8 mouse cellular contexts compared by ENCODE assay signal in the genomic region with DNA sequence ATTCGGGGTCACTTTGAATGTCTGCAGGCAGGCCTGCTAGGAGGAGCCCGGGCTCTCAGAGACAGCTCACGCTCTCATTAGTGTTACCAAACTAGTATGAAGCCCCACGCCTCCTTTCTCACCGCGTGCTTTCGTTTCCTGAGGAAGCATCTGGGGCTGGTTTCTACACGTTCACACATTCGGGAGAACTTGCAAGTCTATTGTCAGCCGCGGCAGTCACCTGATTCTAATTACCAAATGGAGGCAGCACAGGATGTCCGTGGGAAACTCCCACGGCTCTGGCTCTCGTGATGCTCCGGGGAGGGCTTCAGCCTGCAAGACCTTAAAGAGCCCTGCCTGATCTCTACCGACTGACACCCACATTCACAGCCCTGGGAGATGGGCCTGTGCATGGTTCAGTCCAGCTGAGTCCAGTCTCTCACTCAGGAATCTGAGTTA. TPM values are rescaled to one million over a fixed set of nuclear protein-coding genes. Genes with fewer than 3 reads are reported as not detected.
DNase-seq lines count a peak whose midpoint lies in the region; ATAC-seq lines count a peak whose summit lies in the region.

No protein-coding gene starts in this region.

- no peak; the same call in 1 of the 2 replicates for ATAC-seq in heart, embryonic 11.5 days (replicated peaks; ENCODE audit: insufficient number of reproducible peaks, low FRiP score, low TSS enrichment)
- peak; percentile 16; the same call in 1 of the 2 replicates for ATAC-seq in kidney, embryonic 15.5 days (replicated peaks; ENCODE audit: low FRiP score)
- 0 out of 2 replicates have a peak, but pooled peaks have one; percentile 3 for ATAC-seq in liver, embryonic 11.5 days (replicated peaks; ENCODE audit: low FRiP score)
- peak; percentile 77 for ATAC-seq in monocyte, adult 5-6 weeks (replicated peaks; ENCODE audit: insufficient number of reproducible peaks, low FRiP score, low TSS enrichment, poor library complexity, severe bottlenecking)
- ATAC-seq in stomach, embryonic 14.5 days (ENCODE audit: insufficient number of reproducible peaks, insufficient read depth, low FRiP score, low read depth), result no peak

- H3K27ac ChIP-seq in heart, embryonic 11.5 days (ENCODE audit: low read depth, low read length), result peak overlapping the region; percentile 80
- peak overlapping the region; percentile 100 for H3K27ac ChIP-seq in kidney, embryonic 15.5 days
- H3K27ac ChIP-seq in liver, embryonic 11.5 days (ENCODE audit: low read depth, low read length), result peak overlapping the region; percentile 87
- H3K27ac ChIP-seq in stomach, embryonic 14.5 days (ENCODE audit: low read length), result peak overlapping the region; percentile 63

- DNase-seq in 3T3-L1 (ENCODE audit: low read depth, low spot score), result peak; percentile 61
- peak; percentile 82 for DNase-seq in adrenal gland, adult 2 months
- peak; percentile 75 for DNase-seq in liver, embryonic 11.5 days (ENCODE audit: low spot score)

- peak overlapping the region; percentile 65 for H3K4me2 ChIP-seq in heart, embryonic 11.5 days
- peak overlapping the region; percentile 56 for H3K4me2 ChIP-seq in kidney, embryonic 15.5 days
- peak overlapping the region; percentile 77 for H3K4me2 ChIP-seq in liver, embryonic 11.5 days
- H3K4me2 ChIP-seq in stomach, embryonic 14.5 days (replicated peaks; ENCODE audit: low read depth, low read length), result peak overlapping the region; percentile 43

- WGBS in heart, embryonic 11.5 days (ENCODE audit: insufficient replicate concordance), result 2% methylated on average over 16 of the region's 16 CpGs
- WGBS in kidney, embryonic 15.5 days, result 3% methylated on average over 16 of the region's 16 CpGs
- WGBS in liver, embryonic 11.5 days, result 2% methylated on average over 16 of the region's 16 CpGs
- 2% methylated on average over 16 of the region's 16 CpGs for WGBS in stomach, embryonic 14.5 days

- peaks cover 26% of the 10 kb centered on the region for H3K36me3 ChIP-seq in erythroblast, embryonic 14.5 days (ENCODE audit: control insufficient read depth)
- H3K36me3 ChIP-seq in heart, embryonic 11.5 days (ENCODE audit: control insufficient read depth, insufficient read depth, low read length), result peaks cover 8% of the 10 kb centered on the region
- H3K36me3 ChIP-seq in kidney, embryonic 15.5 days, result peaks cover 13% of the 10 kb centered on the region
- peaks cover 9% of the 10 kb centered on the region for H3K36me3 ChIP-seq in liver, embryonic 11.5 days (ENCODE audit: control insufficient read depth, insufficient read depth, low read length)
- H3K36me3 ChIP-seq in stomach, embryonic 14.5 days (ENCODE audit: control insufficient read depth, insufficient read depth, low read length), result peaks cover 7% of the 10 kb centered on the region

- H3K27me3 ChIP-seq in erythroblast, embryonic 14.5 days (ENCODE audit: control insufficient read depth), result no peaks in the 10 kb centered on the region
- no peaks in the 10 kb centered on the region for H3K27me3 ChIP-seq in heart, embryonic 11.5 days (ENCODE audit: control insufficient read depth, insufficient read depth, low read length)
- H3K27me3 ChIP-seq in kidney, embryonic 15.5 days, result no peaks in the 10 kb centered on the region
- no peaks in the 10 kb centered on the region for H3K27me3 ChIP-seq in liver, embryonic 11.5 days (replicated peaks; ENCODE audit: control insufficient read depth, insufficient read depth, low read length)
- no peaks in the 10 kb centered on the region for H3K27me3 ChIP-seq in stomach, embryonic 14.5 days (ENCODE audit: control insufficient read depth, insufficient read depth, low read length)

- peak overlapping the region; percentile 66 for H3K9ac ChIP-seq in heart, embryonic 11.5 days (ENCODE audit: low read depth, low read length)
- H3K9ac ChIP-seq in kidney, embryonic 15.5 days, result peak overlapping the region; percentile 29
- peak overlapping the region; percentile 64 for H3K9ac ChIP-seq in liver, embryonic 11.5 days (ENCODE audit: low read depth, low read length)
- H3K9ac ChIP-seq in stomach, embryonic 14.5 days (replicated peaks; ENCODE audit: low read depth, low read length), result no peak overlapping the region

- H3K9me3 ChIP-seq in erythroblast, embryonic 14.5 days (ENCODE audit: control insufficient read depth, low read length), result no peaks in the 10 kb centered on the region
- no peaks in the 10 kb centered on the region for H3K9me3 ChIP-seq in heart, embryonic 11.5 days (replicated peaks; ENCODE audit: control insufficient read depth, low read length)
- no peaks in the 10 kb centered on the region for H3K9me3 ChIP-seq in kidney, embryonic 15.5 days (replicated peaks)
- no peaks in the 10 kb centered on the region for H3K9me3 ChIP-seq in liver, embryonic 11.5 days (ENCODE audit: control insufficient read depth, low read length)
- H3K9me3 ChIP-seq in stomach, embryonic 14.5 days (ENCODE audit: control insufficient read depth, low read depth, low read length), result no peaks in the 10 kb centered on the region

- H3K4me1 ChIP-seq in erythroblast, embryonic 14.5 days (ENCODE audit: control insufficient read depth), result peaks cover 48% of the 10 kb centered on the region
- H3K4me1 ChIP-seq in heart, embryonic 11.5 days (ENCODE audit: control insufficient read depth, insufficient read depth, low read length), result peaks cover 37% of the 10 kb centered on the region
- peaks cover 42% of the 10 kb centered on the region for H3K4me1 ChIP-seq in kidney, embryonic 15.5 days
- peaks cover 43% of the 10 kb centered on the region for H3K4me1 ChIP-seq in liver, embryonic 11.5 days (replicated peaks; ENCODE audit: control insufficient read depth, insufficient read depth, low read length)
- H3K4me1 ChIP-seq in stomach, embryonic 14.5 days (ENCODE audit: control insufficient read depth, insufficient read depth, low read length), result peaks cover 34% of the 10 kb centered on the region

- H3K4me3 ChIP-seq in erythroblast, embryonic 14.5 days (replicated peaks), result peak overlapping the region; percentile 64
- peak overlapping the region; percentile 31 for H3K4me3 ChIP-seq in heart, embryonic 11.5 days (ENCODE audit: low read depth, low read length)
- peak overlapping the region; percentile 25 for H3K4me3 ChIP-seq in kidney, embryonic 15.5 days (replicated peaks)
- H3K4me3 ChIP-seq in liver, embryonic 11.5 days (ENCODE audit: low read depth, low read length), result peak overlapping the region; percentile 41
- H3K4me3 ChIP-seq in stomach, embryonic 14.5 days (ENCODE audit: low read depth, low read length), result 0 out of 2 replicates have a peak overlapping the region, but pooled peaks have one; percentile 2

RNA-seq across cellular contexts. Expression of gene Pnrc2, which starts 3.0 kb away (rescaled TPM):
- total RNA-seq in adrenal gland, adult 2 months (2021), result 100 to 1,000 TPM in 1 of 2 experiments, 10 to 100 TPM in 1; 99.4 to 128 TPM
- polyA plus RNA-seq in adrenal gland, adult 2 months (2012; rRNA removed), result 5.5 and 8.6 TPM in 2 replicates
- 0.66 and 1.0 TPM in 2 replicates for polyA plus RNA-seq in erythroblast, embryonic 14.5 days (2012)
- polyA plus RNA-seq in heart, embryonic 11.5 days (2014; fragmentation: Nextera tagmentation; extraction: Ambion mirVana), result 138 and 144 TPM in 2 replicates
- 194 and 213 TPM in 2 replicates for polyA plus RNA-seq in kidney, embryonic 15.5 days (2015; fragmentation: Nextera tagmentation; extraction: Ambion mirVana)
- 133 and 147 TPM in 2 replicates for polyA plus RNA-seq in liver, embryonic 11.5 days (2014; fragmentation: Nextera tagmentation; extraction: Ambion mirVana)
- 342 to 380 TPM (median 364 TPM) in 3 replicates for total RNA-seq in monocyte, adult 5-6 weeks (2017)
- 172 and 189 TPM in 2 replicates for polyA plus RNA-seq in stomach, embryonic 14.5 days (2014; fragmentation: Nextera tagmentation; extraction: Ambion mirVana)

RNA-seq across cellular contexts. Expression of gene Cnr2, which starts 18.6 kb away (rescaled TPM):
- 1 to 10 TPM in 1 of 2 experiments, under 1 TPM in 1; 0.92 to 2.5 TPM for total RNA-seq in adrenal gland, adult 2 months (2021)
- polyA plus RNA-seq in adrenal gland, adult 2 months (2012; rRNA removed), result 1.8 and 2.1 TPM in 2 replicates
- 0.02 TPM in 1 of 2 replicates, not detected in the other for polyA plus RNA-seq in erythroblast, embryonic 14.5 days (2012)
- polyA plus RNA-seq in heart, embryonic 11.5 days (2014; fragmentation: Nextera tagmentation; extraction: Ambion mirVana), result 0.25 and 0.73 TPM in 2 replicates
- polyA plus RNA-seq in kidney, embryonic 15.5 days (2015; fragmentation: Nextera tagmentation; extraction: Ambion mirVana), result 0.64 and 0.95 TPM in 2 replicates
- polyA plus RNA-seq in liver, embryonic 11.5 days (2014; fragmentation: Nextera tagmentation; extraction: Ambion mirVana), result 6.3 and 7.1 TPM in 2 replicates
- 12.0 to 23.7 TPM (median 19.9 TPM) in 3 replicates for total RNA-seq in monocyte, adult 5-6 weeks (2017)
- 0.38 and 0.39 TPM in 2 replicates for polyA plus RNA-seq in stomach, embryonic 14.5 days (2014; fragmentation: Nextera tagmentation; extraction: Ambion mirVana)

RNA-seq across cellular contexts. Expression of gene Srsf10, which starts 21.1 kb away (rescaled TPM):
- 100 to 1,000 TPM in 1 of 2 experiments, 10 to 100 TPM in 1; 84.2 to 139 TPM for total RNA-seq in adrenal gland, adult 2 months (2021)
- 111 and 117 TPM in 2 replicates for polyA plus RNA-seq in adrenal gland, adult 2 months (2012; rRNA removed)
- 21.7 and 28.6 TPM in 2 replicates for polyA plus RNA-seq in erythroblast, embryonic 14.5 days (2012)
- polyA plus RNA-seq in heart, embryonic 11.5 days (2014; fragmentation: Nextera tagmentation; extraction: Ambion mirVana), result 191 and 202 TPM in 2 replicates
- polyA plus RNA-seq in kidney, embryonic 15.5 days (2015; fragmentation: Nextera tagmentation; extraction: Ambion mirVana), result 268 and 279 TPM in 2 replicates
- 233 and 249 TPM in 2 replicates for polyA plus RNA-seq in liver, embryonic 11.5 days (2014; fragmentation: Nextera tagmentation; extraction: Ambion mirVana)
- 233 to 426 TPM (median 303 TPM) in 3 replicates for total RNA-seq in monocyte, adult 5-6 weeks (2017)
- polyA plus RNA-seq in stomach, embryonic 14.5 days (2014; fragmentation: Nextera tagmentation; extraction: Ambion mirVana), result 297 and 298 TPM in 2 replicates

RNA-seq across cellular contexts. Expression of gene Fuca1, which starts 43.9 kb away (rescaled TPM):
- 10 to 100 TPM; 82.7 to 86.3 TPM for total RNA-seq in adrenal gland, adult 2 months (2021)
- polyA plus RNA-seq in adrenal gland, adult 2 months (2012; rRNA removed), result 31.8 and 35.2 TPM in 2 replicates
- 0.33 and 0.54 TPM in 2 replicates for polyA plus RNA-seq in erythroblast, embryonic 14.5 days (2012)
- 42.4 and 46.5 TPM in 2 replicates for polyA plus RNA-seq in heart, embryonic 11.5 days (2014; fragmentation: Nextera tagmentation; extraction: Ambion mirVana)
- polyA plus RNA-seq in kidney, embryonic 15.5 days (2015; fragmentation: Nextera tagmentation; extraction: Ambion mirVana), result 70.1 and 71.8 TPM in 2 replicates
- 39.6 and 47.7 TPM in 2 replicates for polyA plus RNA-seq in liver, embryonic 11.5 days (2014; fragmentation: Nextera tagmentation; extraction: Ambion mirVana)
- 180 to 259 TPM (median 226 TPM) in 3 replicates for total RNA-seq in monocyte, adult 5-6 weeks (2017)
- 87.7 and 93.3 TPM in 2 replicates for polyA plus RNA-seq in stomach, embryonic 14.5 days (2014; fragmentation: Nextera tagmentation; extraction: Ambion mirVana)

Comparison
In these comparisons a context has a peak if more than half of its experiments do, and no peak if none do; other contexts are left out.
1. H3K4me3 ChIP-seq: peak in every context shown above with its lines; median percentile 64 in erythroblast, embryonic 14.5 days; 41 in liver, embryonic 11.5 days; 31 in heart, embryonic 11.5 days; 25 in kidney, embryonic 15.5 days; 2 in stomach, embryonic 14.5 days.
2. ATAC-seq: peak in kidney, embryonic 15.5 days (single experiment), liver, embryonic 11.5 days (single experiment) and monocyte, adult 5-6 weeks (single experiment); none in heart, embryonic 11.5 days (single experiment) and stomach, embryonic 14.5 days (single experiment).
3. RNA of gene Pnrc2, which starts 3.0 kb away (polyA plus RNA-seq): 194 to 213 TPM in kidney, embryonic 15.5 days, 172 to 189 TPM in stomach, embryonic 14.5 days, 138 to 144 TPM in heart, embryonic 11.5 days and 133 to 147 TPM in liver, embryonic 11.5 days; 5.5 to 8.6 TPM in adrenal gland, adult 2 months and 0.66 to 1.0 TPM in erythroblast, embryonic 14.5 days; every median in the first group is over 10 times any median in the second.
4. Peak in every context shown above with its lines, with median percentiles within 50 percentile points of each other: DNase-seq, H3K27ac ChIP-seq and H3K4me2 ChIP-seq.